Mouse (Mus musculus) layer of hippocampus, adult 2 months (tissue): ENCODE data around the gene Tcf20. TPM values are rescaled to one million over a fixed set of nuclear protein-coding genes. Genes with fewer than 3 reads are reported as not detected.
"Not testable (repeated sequence)": the region's sequence is repeated elsewhere in the genome, so short reads cannot be mapped to it uniquely, and the experiment has no call there.

ENCODE experiments used
- DNase-seq, 2 experiments: peaks; one replicate each; pipeline ENCODE4 v3.0.0; 2022; ENCODE audit warnings: low spot score in 2 of 2
- H3K27ac ChIP-seq: fragments of 200-600 bp; 2 replicates; pipeline ENCODE4 v1.8.1; 2022
- H3K4me3 ChIP-seq: fragments of 200-600 bp; 2 replicates; pipeline ENCODE4 v1.8.1; 2022; ENCODE audit warnings: mild to moderate bottlenecking
- CTCF ChIP-seq: fragments of 200-600 bp; conservative IDR thresholded peaks from 2 replicates; pipeline ENCODE4 v1.8.1; 2022; ENCODE audit warnings: antibody characterized with exemption, mild to moderate bottlenecking, moderate library complexity
- microRNA-seq, 2 experiments: library from miRNA; unstranded; fragments of <30 nt; microRNA quantifications; one replicate each; pipeline ENCODE4 v1.2.0; 2021
- total RNA-seq, 2 experiments: library from RNA; stranded (reverse); gene quantifications; 2 replicates each; pipeline ENCODE4 v1.2.3; 2021

Gene Tcf20
- total RNA-seq, 2 experiments from 2014 or later = 219 to 230 TPM

DNA sequence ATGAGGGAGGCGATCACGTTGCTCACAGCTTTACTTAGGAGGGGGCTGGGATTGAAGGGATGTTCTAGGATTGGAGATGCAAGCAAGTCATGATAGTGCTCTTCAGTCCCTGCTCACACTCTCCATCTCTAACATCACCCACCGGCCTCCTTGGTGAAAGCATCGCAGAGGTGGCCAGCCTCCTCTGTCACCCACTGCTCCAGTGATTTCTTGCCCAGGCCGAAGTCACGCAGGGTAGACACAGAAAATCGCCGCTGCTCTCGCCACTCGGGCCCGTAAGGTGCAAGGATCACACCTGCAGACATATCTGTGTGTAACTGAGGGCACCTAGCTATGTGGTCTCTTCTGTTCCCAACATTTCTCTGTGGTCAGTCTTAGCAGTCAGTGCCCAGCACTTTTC, 195.1 kb downstream of the Tcf20 start:
- H3K4me3 ChIP-seq = no peak overlapping the region
- no peak for TF ChIP-seq CTCF
- H3K27ac ChIP-seq = no peak overlapping the region
- no peak for DNase-seq

DNA sequence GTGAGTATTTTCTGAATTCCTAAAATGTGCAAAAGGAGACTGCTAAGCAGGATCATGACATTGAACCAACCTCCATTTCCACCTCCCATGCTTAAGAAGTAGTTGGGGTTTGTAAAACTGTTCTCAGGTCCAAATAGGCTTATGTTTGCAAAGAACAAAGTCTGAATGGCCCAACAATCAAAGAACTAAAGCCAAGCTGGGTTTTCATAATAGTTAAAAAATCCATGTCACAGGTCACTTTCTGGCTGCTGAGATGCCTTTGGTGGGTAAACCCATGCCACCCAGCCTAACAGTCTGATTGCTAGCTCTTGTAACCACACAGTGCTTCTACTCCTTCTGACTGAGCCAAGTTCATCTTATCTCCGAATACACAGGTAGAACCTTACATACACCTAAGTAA, 203.1 kb downstream of the Tcf20 start:
- Histone ChIP-seq H3K4me3 (no peak overlapping the region), H3K27ac (no peak overlapping the region)
- DNase-seq = no peak
- no peak for TF ChIP-seq CTCF

GRCm38 (mm10) chr15:82783800-82784199, 203.9 kb downstream of the Tcf20 start:
- TF ChIP-seq CTCF = no peak
- no peak for DNase-seq
- no peak overlapping the region for H3K27ac ChIP-seq
- H3K4me3 ChIP-seq = no peak overlapping the region

DNA sequence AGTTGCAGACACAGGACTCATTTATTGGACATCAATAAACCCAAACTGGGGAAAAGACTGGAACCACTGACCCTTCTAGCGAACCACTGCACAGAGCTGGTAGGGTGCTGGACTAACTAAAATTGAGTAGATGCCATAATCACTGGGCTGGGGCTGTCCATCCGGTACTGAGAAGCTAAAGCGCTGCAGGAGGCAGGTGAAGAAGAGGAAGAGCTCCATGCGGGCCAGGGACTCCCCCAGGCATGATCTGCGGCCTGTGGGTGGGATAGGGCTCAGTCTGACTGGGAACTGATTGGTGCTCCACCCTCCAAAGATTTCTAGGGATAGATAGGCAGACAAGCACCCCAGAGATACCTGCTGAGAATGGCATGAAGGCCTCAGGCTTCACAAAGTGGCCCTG, 209.8 kb downstream of the Tcf20 start:
- not testable (repeated sequence) for H3K27ac ChIP-seq, DNase-seq, H3K4me3 ChIP-seq

GRCm38 (mm10) chr15:82765943-82766342, 221.7 kb downstream of the Tcf20 start:
- H3K27ac ChIP-seq = no peak overlapping the region
- no peak overlapping the region for H3K4me3 ChIP-seq
- no peak for TF ChIP-seq CTCF
- no peak for DNase-seq

GRCm38 (mm10) chr15:82764881-82765280, 222.8 kb downstream of the Tcf20 start:
- Histone ChIP-seq H3K4me3 (no peak overlapping the region), H3K27ac (no peak overlapping the region)
- DNase-seq = no peak
- no peak for TF ChIP-seq CTCF

GRCm38 (mm10) chr15:82763631-82764420, 223.8 kb downstream of the Tcf20 start, which contains the start of gene Cyp2d40:
TSS of gene Cyp2d40 (minus strand) at chr15:82764183.
- Histone ChIP-seq H3K27ac (no peak within 1 kb of the TSS), H3K4me3 (no peak within 1 kb of the TSS)
- no peak for TF ChIP-seq CTCF
- no peak for DNase-seq

Small RNAs within 50 kb of the gene (microRNA-seq; reads per million reads assigned to microRNA genes)
- 0 reads per million in 2 experiments for gene Gm27618
- 4.8 to 7.7 reads per million in 2 experiments for gene Mir3080

Other genes with a start within 250 kb of the Tcf20 start
- gene Cyp2d40, start 223.7 kb downstream of the Tcf20 start, total RNA-seq = not detected
- not detected for gene Cyp2d26, start 193.6 kb downstream of the Tcf20 start, total RNA-seq
- 1 to 10 TPM; 1.9 to 2.8 TPM for gene Nfam1, start 45.4 kb upstream of the Tcf20 start, total RNA-seq
- 10 to 100 TPM in 1 of 2 experiments, 1 to 10 TPM in 1; 7.1 to 11.8 TPM for gene Serhl, start 101.6 kb upstream of the Tcf20 start, total RNA-seq
- gene Rrp7a, start 134.9 kb upstream of the Tcf20 start, total RNA-seq = 100 to 1,000 TPM; 144 to 151 TPM
- gene Poldip3, start 161.5 kb upstream of the Tcf20 start, total RNA-seq = 10 to 100 TPM; 90.5 to 91.5 TPM
- 10 to 100 TPM; 63.7 to 65.6 TPM for gene Cyb5r3, start 184.7 kb upstream of the Tcf20 start, total RNA-seq